Mouse (Mus musculus) cortical plate, adult 2 months (tissue): ENCODE data around the gene Mgat4c. TPM values are rescaled to one million over a fixed set of nuclear protein-coding genes. Genes with fewer than 3 reads are reported as not detected.

Experiments
- H3K27ac ChIP-seq: fragments of 200-500 bp; 2 replicates; pipeline ENCODE4 v1.5.1; 2012; ENCODE audit warnings: low read length, control low read depth, inconsistent platforms; ENCODE audit not compliant: insufficient read depth
- H3K4me1 ChIP-seq: fragments of 200-500 bp; 2 replicates; pipeline ENCODE4 v1.6.1; 2011; ENCODE audit warnings: low read length; ENCODE audit not compliant: control insufficient read depth, insufficient read depth
- H3K4me3 ChIP-seq: fragments of 200-500 bp; 2 replicates; pipeline ENCODE4 v1.5.1; 2011; ENCODE audit warnings: mild to moderate bottlenecking, low read length, control low read depth; ENCODE audit not compliant: insufficient read depth
- CTCF ChIP-seq: fragments of 200-500 bp; IDR thresholded peaks from 2 replicates; pipeline ENCODE4 v1.5.1; 2011; ENCODE audit warnings: mild to moderate bottlenecking, control low read depth, low read length; ENCODE audit not compliant: insufficient read depth; ENCODE audit errors: extremely low read depth
- POLR2A ChIP-seq: fragments of 200-500 bp; IDR thresholded peaks from 2 replicates; pipeline ENCODE4 v1.6.1; 2011; ENCODE audit warnings: mild to moderate bottlenecking, low read length, control low read depth; ENCODE audit not compliant: insufficient read depth; ENCODE audit errors: extremely low read depth
- polyA plus RNA-seq: library from polyadenylated mRNA; depleted of rRNA; stranded (reverse); fragments of >200 nt; gene quantifications from 2 replicates; pipeline ENCODE4 v1.2.3, GENCODE M21; 2012

Mgat4c gene
- polyA plus RNA-seq, 1 experiment = 4.3 TPM

DNA sequence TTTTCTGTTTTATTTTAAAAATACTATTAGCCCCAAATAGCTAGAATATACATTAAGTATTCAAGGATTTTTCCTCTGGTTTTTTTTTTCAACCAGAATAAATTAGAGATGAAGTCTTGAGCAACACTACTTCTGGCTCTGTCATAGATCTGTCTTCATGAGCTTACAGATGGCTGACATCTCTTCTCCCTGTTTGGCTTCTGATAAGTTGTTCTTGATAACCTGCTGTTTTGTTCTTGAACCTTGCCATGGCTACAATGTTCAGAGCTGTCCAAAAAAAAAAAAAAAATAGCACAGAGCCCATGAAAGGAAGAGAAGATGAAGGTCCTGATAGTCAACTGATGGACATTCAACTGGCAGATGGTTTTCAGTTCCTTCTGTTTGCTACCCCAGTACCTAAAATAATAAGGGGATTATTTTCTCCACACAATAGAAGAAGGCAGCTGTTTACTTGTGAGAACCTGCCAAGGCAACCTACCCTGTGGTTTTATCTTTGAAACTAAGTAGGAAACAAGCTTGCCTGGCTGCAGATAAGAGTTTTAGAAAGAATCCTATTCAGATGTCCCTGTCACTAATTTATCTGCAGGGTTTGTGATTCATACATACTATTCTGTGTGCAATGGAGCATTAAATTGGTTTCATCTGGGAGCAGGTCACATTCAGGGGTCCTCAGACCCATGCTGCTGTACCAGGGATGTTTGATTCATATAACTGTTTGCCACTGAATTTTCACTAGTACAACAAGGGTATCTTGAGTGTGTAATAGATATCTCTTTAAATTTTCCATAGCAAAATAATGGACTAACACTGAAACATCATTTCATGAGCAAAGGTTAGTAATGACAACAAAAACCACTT, 393.5 kb downstream of the Mgat4c start:
- H3K4me3 ChIP-seq = no peak overlapping the region
- H3K27ac ChIP-seq = no peak overlapping the region
- no peaks in the 10 kb centered on the region for H3K4me1 ChIP-seq
- no peak for TF ChIP-seq CTCF
- TF ChIP-seq POLR2A = no peak

DNA sequence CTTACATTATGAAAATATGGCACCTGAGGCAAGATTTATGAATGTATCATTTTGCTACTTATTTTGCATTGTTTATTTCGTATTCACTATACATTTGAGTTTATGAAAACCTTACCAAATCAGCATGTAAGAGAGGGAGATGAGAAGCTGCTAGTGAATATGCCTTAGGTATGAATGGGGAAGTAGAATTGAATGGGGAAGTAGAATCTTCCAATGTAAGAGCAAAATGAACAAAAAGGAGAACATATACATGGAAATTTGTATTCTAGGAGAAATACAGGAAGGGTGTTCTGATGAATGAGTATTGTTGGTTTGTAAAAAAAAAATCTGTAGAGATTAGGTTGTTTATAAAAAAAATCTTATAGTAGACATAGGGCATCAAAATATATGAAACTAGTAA, 441.9 kb downstream of the Mgat4c start:
- Histone ChIP-seq H3K4me3 (no peak overlapping the region), H3K27ac (no peak overlapping the region)

DNA sequence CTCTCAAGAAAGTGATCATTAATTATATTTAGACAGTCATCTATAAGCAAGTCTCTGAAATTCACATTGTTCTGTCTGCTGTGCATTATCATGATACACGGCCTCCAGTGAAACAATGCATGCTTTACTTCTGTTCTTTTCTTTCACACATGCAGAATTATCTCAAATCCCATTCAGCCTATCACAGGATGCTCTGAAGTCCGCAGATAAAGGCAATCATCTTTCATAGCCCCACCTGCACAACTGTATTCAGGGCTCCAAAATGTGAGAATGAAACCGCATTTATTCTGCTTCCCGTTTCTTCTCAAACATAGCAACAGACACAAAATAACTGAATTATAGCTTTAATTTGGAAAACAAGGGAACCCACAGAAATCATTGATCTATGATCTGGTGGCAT, 446.1 kb downstream of the Mgat4c start:
- Histone ChIP-seq H3K4me1 (no peaks in the 10 kb centered on the region), H3K4me3 (no peak overlapping the region), H3K27ac (no peak overlapping the region)
- TF ChIP-seq CTCF (no peak), POLR2A (no peak)

More for the DNA sequence above, 441.9 kb downstream of the Mgat4c start:
- TF ChIP-seq CTCF (no peak), POLR2A (no peak)
- H3K4me1 ChIP-seq = no peaks in the 10 kb centered on the region

DNA sequence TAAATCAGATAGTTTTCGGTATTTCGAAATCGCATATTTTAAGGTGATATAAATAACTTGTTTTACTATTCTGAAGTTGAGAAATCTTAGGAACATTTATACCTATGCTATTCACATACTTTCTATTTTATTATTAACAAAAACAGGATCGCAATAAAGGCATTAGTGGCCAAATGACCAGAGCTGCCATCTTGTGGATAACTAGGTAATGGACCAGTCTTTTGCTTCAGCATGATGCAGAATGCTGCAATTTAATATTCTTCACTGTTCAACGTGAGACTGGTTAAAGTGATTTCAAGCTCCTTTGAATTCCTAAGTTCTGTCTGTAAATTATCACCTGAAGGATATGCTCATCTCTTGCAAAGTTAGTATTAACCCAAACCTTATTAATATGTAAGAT, 473.6 kb downstream of the Mgat4c start:
- H3K27ac ChIP-seq = no peak overlapping the region
- H3K4me1 ChIP-seq = no peaks in the 10 kb centered on the region
- no peak for TF ChIP-seq POLR2A
- TF ChIP-seq CTCF = peak; percentile 13; the same call in 1 of the 2 replicates
- no peak overlapping the region for H3K4me3 ChIP-seq

DNA sequence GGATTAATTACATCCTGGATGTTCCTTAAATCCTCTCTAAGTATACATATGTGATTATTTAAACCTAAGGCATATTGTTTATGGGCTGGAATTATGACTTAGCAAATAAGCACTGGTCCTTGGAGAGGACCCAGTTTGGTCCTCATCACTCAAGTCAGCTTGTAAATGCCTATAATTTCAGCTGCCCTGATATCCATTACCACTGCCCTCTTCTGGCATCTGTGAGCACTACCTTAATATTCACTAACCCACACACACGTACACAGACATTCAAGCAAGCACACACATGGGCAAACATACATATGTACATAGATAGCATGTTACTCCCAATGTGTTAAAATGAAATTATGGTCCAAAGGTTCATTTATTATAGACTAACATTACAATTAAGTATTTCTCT, 474.6 kb downstream of the Mgat4c start:
- TF ChIP-seq POLR2A (no peak), CTCF (no peak)
- Histone ChIP-seq H3K4me1 (no peaks in the 10 kb centered on the region), H3K4me3 (no peak overlapping the region)

DNA sequence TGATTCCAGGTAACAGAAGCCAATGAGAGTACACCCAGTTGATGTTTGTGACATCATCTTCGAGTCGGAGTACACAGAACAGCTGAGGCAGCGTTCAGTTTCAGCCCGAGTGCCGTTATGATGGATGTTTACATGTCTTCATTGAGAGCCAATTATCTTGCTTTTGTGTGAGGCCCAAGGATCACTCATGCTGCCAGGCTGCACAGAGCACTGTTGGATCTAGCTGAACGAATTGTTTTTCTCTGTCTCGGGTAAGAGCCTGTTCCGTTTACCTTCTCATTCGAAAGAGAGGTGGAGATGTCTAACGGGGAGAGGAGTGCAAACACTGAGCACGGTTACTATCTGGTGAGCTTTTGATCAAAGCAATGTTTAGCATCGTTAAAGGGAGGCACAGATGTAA, 477.5 kb downstream of the Mgat4c start:
- TF ChIP-seq CTCF (no peak), POLR2A (no peak)
- Histone ChIP-seq H3K27ac (no peak overlapping the region), H3K4me1 (no peaks in the 10 kb centered on the region), H3K4me3 (peak overlapping the region; percentile 39)

More for the DNA sequence above, 474.6 kb downstream of the Mgat4c start:
- no peak overlapping the region for H3K27ac ChIP-seq

DNA sequence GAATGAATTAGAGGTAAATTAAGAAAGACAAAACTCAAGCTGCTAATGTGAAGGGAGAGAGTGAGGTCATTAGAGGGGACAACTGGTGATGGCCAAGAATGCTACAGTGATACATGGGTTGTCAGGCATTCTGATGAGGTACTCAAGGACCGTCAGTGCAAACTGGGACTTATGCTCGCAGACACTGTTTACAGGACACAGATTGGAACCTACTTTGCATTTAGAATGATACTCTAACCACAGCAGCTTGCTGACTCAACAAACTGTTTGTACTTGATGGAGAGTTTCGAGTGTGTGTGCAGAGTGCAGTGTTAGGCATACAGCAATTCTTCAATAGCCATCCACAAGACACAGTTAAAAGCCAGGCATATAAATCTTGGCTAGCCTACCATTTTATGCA, 503.4 kb downstream of the Mgat4c start:
- no peak for TF ChIP-seq POLR2A
- TF ChIP-seq CTCF = no peak
- Histone ChIP-seq H3K27ac (no peak overlapping the region), H3K4me1 (peaks cover 3% of the 10 kb centered on the region), H3K4me3 (no peak overlapping the region)

DNA sequence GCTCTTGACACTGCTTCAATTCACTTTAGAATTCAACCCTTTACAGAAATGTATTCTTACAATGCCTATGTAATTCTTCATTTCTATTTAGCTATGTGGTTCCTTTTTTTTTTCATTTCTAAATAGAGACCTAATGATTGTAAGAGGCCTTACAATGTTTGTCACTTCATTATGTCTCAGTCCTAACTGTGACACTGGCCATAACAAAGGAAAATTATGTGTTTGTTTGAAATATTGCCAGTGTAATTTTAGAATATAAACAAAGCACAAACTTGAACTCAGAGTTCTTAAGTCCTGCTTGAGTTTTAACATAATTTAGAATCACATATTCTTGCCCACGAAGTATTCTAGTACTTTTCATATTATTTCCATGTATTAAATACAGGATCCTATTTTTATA, 510.4 kb downstream of the Mgat4c start:
- Histone ChIP-seq H3K4me1 (no peaks in the 10 kb centered on the region), H3K4me3 (no peak overlapping the region), H3K27ac (no peak overlapping the region)
- TF ChIP-seq CTCF (no peak), POLR2A (no peak)

DNA sequence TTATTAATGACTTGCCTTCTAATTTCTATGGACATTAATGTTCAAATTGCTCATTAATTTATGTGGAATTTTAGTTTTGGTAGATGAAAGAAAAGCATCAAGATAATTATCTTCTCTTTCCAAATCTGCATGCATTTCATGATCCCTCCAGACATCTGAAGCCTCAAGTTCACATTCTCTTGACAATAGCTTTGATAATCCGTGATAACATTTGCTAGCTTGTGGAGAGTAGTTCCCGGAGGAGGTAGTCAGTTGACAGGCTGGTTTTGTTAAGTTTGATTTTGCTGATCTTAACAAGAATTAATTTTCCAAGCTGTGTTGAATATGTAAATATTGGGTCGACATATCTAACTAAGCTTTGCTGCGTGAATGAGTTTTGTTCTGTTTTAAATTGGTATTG, 515.6 kb downstream of the Mgat4c start:
- no peak for TF ChIP-seq POLR2A
- TF ChIP-seq CTCF = no peak
- H3K4me1 ChIP-seq = no peaks in the 10 kb centered on the region
- no peak overlapping the region for H3K4me3 ChIP-seq
- no peak overlapping the region for H3K27ac ChIP-seq

DNA sequence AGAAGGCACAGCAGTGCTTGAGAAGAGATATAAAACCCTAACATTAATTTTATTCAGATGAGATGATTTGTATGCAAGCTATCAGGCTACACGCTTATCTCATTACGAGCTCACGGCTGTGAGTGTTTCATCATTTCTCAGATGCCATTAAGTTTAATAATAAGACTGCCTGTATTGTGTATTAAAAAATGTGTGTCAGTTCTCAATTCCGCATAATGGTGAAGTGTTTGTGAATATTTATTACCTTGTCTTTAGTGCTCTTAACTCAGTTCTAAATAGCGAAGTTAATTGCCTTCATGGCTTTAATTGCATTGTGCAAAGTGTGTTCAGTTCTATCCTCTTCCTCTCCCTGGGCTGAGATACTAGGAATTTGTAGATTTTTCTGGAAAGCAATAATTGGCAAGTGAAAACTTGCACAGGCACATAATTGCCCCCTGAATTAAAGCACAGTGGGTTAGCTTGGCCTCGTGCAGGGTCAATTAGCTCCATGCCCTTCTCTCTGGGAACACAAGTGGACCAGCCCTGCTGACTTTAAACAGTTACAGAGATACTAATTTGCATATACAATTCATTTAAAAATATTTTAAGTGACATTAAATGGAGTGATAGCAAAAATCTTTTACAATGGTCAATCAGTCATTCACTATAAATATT, 557.4 kb downstream of the Mgat4c start:
- TF ChIP-seq POLR2A (no peak), CTCF (no peak)
- H3K4me3 ChIP-seq = no peak overlapping the region
- no peaks in the 10 kb centered on the region for H3K4me1 ChIP-seq
- no peak overlapping the region for H3K27ac ChIP-seq

DNA sequence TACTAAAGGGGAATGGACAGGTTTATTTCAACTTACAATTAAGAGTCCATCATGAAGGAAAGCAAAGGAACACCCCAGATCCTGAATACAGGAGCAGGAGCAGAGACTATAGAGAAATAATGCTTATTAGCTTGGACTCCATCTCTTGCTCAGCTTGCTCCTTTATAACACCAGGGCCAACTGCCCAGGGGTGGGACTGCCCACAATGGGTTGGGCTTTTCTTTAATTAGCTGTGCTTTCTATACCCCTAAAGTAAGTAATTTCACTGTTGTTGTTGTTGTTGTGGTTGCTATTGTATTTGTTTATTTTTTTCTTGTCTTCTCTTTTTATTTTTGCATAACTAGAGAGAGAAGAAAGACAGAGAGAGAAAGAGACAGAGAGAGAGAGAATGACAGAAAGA, 562.6 kb downstream of the Mgat4c start:
- TF ChIP-seq CTCF = no peak
- no peak for TF ChIP-seq POLR2A
- Histone ChIP-seq H3K4me3 (no peak overlapping the region), H3K27ac (no peak overlapping the region), H3K4me1 (no peaks in the 10 kb centered on the region)
